Mouse (Mus musculus) megakaryocyte, embryonic 14.5 days (primary cell): ENCODE data around the gene Cc2d1a.

ENCODE experiments used
- FLI1 ChIP-seq: IDR thresholded peaks from 2 replicates; pipeline ENCODE4 v1.6.1; 2012; ENCODE audit warnings: low read length, inconsistent platforms, mixed read lengths
- GATA1 ChIP-seq: IDR thresholded peaks from 3 replicates; pipeline ENCODE4 v1.6.1; 2012; ENCODE audit warnings: mixed read lengths, low read length, inconsistent platforms, borderline replicate concordance

DNA sequence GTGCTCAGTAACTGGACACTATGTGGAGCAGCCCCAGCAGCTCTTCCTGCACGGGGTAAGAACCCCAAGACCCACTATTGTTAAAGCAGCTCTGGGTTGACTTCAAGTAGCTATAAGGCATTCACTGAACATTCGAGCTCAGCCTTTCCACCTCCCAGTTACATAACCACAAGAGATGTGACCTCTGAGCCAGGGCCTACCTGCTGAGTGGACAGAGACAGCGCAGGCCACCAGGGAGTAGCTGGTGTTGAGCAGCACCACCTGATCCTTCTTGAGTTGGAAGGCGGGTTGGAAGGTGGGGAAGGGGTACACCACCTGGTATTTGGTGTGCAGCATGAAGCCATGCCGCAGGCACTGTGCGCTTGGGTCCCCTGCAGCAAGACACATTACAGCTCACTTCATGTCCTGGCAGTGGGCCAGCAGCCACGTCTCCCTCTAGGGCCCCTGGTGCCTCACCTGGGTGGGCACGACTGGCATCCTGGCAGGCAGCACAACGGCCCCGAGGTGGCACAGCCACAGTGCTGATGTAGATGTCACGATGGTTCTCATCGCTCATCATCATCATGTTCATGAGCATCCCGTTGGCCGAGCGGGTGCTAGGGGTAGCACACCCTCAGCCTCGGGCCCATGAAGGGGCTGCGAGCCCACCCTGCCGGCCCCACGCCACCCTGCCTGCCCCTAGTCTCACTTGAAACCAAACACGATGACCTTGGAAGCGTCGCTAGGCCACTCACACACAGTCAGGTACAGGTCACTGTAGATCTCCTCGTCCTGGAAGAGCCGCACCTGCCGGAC lies 46.1 kb downstream of the Cc2d1a start:
- no peak for TF ChIP-seq GATA1
- no peak for TF ChIP-seq FLI1
